Mouse (Mus musculus): ENCODE results near the gene St6galnac5.

DNA sequence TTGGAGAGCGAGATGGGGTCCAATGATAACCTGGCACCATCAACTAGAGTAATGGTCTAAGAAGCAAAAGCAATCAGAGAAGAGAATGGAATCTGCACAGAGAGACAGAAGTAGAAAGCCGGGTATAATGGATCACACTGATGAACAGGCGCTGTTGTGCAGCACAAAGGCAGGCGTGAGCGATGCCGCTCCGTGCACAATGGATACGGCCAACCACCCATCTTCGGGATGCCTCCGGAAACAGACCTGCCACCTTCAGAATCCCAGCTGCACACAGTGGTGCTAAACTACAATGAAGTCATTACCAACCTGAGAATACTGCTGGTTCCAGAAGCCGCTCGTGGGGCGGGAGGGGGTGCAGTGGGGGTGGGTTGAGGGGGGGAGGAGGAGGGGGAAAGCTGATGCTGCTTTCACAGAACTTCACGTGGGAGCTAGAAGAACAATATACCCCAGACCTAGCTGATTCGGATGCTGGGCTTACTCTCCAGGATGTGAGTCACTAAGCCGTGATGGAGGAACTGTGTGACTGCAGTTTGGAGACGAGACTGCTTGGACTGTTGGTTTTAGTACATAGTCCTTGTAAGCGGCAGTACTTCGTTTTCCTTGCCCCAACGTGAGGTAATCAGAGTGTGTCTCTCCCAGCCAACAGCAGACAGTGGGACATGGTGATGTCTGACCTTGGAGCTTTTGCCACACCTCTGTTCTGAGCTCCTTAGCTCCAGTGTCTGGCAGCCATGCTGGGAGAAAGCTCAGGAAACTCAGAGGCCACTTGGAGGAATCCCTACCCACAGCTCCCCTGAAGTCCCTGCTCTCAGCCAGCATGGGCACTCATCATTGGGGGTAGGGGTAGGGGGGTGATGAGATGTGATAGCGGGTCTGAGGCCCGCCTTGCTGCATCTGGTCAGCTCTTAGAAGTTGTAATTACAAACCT, 115.7 kb downstream of the St6galnac5 start:
- TF ChIP-seq CTCF (conservative IDR thresholded peaks at IDR 0.05; ENCODE audit: low read length) (no peak), POU5F1 (IDR thresholded peaks at IDR 0.05; ENCODE audit: borderline replicate concordance, low read length) (no peak), NANOG (IDR thresholded peaks at IDR 0.05; ENCODE audit: borderline replicate concordance, low read length) (no peak)

All from E14TG2a.4 (cell line).